Mouse (Mus musculus) mouse trophoblast stem cell (cell line): Measurements from ENCODE around the gene Ccnyl1.

Experiments used
- in situ Hi-C, 2 experiments: fragments of 300-500 bp; cut with MseI, MboI; formaldehyde crosslinking; loops; 2 replicates in 1 of 2; 3 replicates in 1 of 2; pipeline ENCODE4 v1.15.1; 2025

The Ccnyl1 gene

DNA sequence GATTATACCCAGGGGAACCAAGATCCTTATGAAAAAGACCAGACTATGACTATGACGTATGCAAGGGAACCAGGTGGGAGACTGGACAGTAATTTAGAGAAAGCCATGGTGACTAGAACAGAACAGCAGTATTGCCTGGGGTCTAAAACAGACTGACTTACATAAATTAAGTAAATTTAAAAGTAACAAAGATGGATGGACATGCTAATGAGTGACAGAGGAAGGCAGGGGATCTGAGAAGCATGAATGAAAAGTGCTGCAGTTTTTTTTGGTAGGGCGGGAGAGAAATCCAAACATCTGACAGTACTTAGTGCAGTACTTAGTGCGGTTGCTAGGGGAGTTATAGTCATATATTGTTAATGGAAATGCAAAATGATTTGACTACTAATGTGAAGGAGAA, 4.9 kb downstream of the Ccnyl1 start:
- in situ Hi-C loops, result loop anchor here in 1 of 2 experiments (25.0 kb wide), 1 partner anchor 1033 kb away; no protein-coding TSS in a partner anchor

DNA sequence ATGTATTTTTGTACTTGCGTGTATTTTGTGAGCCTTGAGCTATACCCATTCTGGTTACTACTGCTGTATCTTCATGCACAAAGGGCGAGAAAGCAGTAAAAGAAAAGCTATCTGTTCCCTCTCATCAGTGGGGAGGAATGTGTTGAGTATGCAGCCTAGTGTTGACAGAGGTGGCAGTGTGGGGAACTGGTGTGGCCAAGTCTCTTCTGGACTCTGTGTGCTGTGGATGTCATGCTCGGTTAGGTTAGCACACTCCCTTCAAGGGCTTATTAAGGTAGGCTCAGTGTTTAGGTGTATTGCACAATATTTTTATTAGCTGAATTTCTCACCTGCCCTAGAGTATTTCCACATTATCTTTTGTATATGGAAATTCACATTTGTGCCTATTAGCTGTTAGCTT, 11.5 kb downstream of the Ccnyl1 start:
- in situ Hi-C loops, result loop anchor here in 1 of 2 experiments (10.0 kb wide), 1 partner anchor 87 kb away; the partner anchor contains the start of gene Mettl21a

DNA sequence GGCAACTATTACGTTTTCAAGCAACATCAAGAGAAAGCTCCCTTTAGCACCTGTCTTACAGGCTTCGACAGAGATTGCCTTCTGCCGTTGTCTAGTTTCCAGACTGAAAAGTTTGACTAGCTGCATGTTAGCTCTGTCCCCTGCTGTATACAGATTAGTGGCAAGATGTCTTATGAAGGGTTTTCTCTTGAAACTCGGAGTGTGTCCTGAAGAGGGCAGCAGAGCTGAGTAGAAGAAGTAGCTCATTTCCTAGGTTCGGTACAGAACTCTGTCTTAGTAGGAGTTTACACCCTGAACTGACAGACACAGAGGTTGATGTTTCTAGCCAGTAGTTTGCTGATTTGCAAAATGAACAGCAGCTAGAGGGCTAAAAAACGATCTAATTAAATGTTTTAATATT, 15.0 kb downstream of the Ccnyl1 start:
- in situ Hi-C loops, result loop anchor here (5.0 to 10.0 kb wide), 2 partner anchors 83 to 90 kb away; partner anchors contain the start of gene Mettl21a (in 1 of the 2)

DNA sequence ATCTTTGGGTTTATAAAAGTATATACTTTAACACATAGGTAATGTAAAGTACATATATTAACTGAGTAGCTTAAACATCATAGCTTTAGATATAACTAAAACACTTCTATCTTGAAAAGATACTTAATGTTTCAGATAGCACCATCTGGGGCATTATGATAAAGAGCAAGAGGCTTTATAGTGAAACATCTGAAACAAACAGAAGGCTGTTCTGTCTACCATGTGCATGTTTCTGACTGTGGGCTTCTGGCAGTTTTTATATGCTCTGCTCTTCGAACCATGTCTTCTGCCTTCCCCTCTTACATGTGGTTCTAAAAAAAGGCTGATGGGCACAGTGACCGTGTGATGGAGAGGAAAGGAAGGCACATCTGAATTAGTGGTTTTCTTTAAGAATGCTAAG, 16.4 kb downstream of the Ccnyl1 start:
- in situ Hi-C loops, result loop anchor here (5.0 to 10.0 kb wide), 2 partner anchors 84 to 92 kb away; partner anchors contain the start of gene Mettl21a (in 1 of the 2)

DNA sequence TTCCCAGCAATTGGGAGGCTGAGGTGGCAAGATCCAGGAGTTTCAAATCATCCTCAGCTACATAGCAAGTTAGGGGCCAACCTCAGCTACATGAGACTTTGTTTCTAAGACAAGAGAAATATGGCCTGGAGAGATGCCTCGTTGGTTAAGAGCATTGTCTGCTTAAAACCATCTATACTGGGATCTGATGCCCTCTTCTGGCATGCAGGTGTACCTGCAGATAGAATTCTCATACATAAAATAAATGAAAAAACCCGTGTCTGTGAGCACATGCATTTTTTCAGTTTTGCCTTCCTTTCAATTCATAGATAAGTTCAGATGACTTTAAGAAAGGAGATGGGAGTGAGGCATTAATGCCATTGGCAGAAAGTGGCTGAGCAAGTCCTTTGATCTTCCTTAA, 19.6 kb downstream of the Ccnyl1 start:
- in situ Hi-C loops, result loop anchor here (5.0 to 10.0 kb wide), 3 partner anchors 88 to 275 kb away; partner anchors contain the start of gene Mettl21a (in 1 of the 2)

DNA sequence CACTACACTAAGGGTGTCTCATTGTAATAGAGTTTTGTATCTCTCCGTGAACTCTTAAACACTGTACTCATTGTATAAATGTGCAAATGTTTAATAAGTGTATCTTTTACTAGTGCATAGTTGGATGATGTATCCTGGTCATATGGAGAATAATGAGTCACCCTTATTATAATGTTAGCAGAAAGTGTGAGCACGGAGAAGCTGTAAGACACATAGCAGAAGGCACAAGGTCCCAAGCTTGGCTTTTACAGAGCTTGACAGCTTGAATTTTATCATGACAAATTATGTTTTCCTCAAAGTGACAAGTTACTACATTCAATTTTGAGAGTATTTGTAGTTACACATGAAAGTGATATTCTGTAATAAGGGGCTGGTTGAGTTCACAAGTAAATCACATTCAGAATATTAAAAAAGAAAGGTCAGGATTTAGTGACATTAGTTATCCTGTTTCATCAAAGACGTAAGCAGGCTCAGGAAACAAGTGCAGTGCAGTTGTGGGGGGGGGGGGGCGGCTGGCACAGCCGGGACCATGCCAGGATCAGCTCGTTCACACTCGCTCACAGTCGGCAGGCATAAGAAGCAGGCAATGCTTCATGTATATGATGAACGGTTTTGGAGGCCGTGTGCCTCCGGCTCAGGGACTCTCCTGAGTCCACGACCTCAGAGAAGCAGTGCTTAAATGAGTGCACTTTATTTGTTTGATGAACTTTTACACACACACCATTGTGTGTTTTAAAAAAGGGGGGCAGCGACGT, 21.9 kb downstream of the Ccnyl1 start:
- in situ Hi-C loops, result loop anchor here in 1 of 2 experiments (10.0 kb wide), 1 partner anchor 273 kb away; no protein-coding TSS in a partner anchor

DNA sequence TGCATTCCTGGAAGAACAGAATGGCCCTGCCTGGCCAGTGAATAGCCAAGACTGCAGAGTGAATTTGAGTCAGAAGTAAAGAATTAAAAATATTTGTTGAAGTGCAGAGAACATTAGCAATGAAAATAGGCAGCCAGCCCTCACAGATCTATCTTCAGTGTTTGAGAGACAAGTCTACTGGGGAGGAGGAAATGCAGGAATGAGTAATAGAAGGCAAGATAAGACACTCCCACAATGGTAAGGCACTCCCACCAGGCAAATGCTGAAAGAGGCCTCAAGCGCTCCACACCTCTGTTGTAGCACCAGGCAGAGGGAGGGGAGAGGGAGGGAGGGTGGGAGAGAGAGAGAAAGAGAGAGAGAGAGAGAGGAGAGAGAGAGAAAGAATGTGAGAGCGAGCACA, 25.2 kb downstream of the Ccnyl1 start:
- in situ Hi-C loops, result loop anchor here (5.0 to 10.0 kb wide), 2 partner anchors 269 to 272 kb away; no protein-coding TSS in a partner anchor

DNA sequence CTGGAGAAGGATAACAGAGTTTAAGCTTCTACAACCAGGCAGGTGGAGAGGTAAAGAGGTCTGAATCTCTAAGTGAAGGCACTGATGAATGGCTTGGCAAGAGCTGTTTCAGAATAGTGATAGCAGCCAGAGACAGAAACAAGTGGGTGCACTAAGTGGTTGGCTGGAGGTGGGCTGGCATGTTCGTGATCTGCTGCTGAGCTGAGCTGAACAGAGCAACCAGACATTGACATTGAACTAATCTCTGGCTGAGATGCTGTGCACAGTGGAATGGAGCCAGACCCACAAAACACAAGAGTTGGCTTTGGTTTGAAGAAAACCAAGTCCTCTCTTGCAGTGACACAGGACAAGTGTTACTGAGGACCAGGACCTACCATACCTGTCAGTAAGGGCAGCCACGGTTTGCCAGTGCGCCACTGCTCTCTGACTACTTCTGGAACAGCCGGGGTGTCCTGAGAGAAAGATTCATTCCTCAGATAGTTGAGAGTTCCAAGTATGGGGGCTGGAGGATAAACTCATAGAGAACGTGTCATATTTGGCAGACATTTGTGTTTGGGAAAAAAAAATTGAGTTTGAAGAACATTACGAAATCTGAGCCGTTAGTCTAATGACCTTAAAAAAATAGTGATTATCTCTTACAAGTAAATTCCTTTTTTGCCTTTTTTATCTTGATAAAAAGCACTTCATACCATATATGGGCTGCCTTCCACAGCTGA, 26.5 kb downstream of the Ccnyl1 start:
- in situ Hi-C loops, result loop anchor here (5.0 to 10.0 kb wide), 2 partner anchors 268 to 271 kb away; no protein-coding TSS in a partner anchor

DNA sequence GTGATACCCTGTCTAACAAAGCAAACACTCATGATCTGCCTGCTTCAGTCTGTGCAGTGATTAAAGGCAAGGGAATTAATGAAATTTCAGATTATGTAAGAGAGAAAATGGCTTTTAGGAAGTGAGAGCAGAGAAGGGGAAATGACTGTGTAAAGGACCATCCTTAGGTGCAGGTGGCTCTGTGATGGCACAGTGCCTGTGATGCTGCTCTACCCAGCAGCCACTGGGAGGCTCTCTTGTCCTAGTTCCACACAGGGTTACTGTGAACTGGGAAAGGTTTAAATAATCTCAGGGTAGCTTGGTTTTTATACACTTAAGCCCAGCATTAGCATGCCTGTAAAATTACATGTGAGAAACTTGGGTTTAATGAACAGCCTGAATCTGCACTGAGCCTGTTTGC, 27.2 kb downstream of the Ccnyl1 start:
- in situ Hi-C loops, result loop anchor here (5.0 to 10.0 kb wide), 2 partner anchors 267 to 270 kb away; no protein-coding TSS in a partner anchor

DNA sequence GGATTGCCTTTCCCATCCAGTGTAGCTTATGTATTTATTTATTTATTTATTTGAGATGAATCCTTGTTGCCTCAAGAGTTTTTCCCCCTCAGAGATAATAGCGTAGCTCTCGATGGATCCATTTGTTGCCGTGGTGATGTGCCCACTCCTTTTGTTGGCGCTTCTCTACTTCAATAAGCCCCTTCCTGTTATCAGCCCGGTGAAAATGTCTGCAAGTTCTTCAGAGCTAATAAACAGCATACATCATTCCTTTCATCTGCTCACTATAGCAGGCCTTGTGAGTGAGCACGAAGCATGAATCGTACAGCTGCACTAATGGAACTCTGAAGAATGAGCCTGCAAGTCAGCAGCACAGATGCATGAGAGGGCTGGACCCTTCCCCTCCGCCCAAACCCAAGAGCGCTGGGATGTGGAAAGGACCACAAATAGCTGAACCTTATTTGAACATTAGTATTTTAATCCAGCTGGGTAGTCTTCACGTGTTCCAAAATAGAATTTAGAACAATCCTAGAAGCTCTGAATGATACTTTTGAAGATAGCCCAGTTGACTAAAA, 30.9 kb downstream of the Ccnyl1 start:
- in situ Hi-C loops, result no loop called here

DNA sequence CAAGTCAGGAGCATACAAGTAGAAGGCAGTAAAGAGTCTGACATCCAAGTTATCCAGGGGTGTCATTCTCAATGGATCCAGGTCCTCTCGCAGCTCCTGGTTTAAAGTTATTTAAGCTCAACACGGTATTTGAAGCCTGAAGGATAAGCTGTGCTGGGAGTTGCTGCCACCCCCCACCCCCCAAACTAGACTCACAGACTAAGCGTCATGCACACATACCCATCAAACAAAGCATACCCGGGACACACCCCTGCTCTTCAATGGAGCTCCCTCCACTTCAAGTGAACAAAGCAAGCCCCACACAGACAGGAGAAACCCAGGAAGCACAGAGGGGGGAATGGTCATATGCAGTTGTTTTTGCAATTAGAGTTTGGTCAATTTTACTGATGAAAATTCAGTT, 39.8 kb downstream of the Ccnyl1 start:
- in situ Hi-C loops, result loop anchor here (10.0 kb wide), 1 partner anchor 185 kb away; no protein-coding TSS in a partner anchor

DNA sequence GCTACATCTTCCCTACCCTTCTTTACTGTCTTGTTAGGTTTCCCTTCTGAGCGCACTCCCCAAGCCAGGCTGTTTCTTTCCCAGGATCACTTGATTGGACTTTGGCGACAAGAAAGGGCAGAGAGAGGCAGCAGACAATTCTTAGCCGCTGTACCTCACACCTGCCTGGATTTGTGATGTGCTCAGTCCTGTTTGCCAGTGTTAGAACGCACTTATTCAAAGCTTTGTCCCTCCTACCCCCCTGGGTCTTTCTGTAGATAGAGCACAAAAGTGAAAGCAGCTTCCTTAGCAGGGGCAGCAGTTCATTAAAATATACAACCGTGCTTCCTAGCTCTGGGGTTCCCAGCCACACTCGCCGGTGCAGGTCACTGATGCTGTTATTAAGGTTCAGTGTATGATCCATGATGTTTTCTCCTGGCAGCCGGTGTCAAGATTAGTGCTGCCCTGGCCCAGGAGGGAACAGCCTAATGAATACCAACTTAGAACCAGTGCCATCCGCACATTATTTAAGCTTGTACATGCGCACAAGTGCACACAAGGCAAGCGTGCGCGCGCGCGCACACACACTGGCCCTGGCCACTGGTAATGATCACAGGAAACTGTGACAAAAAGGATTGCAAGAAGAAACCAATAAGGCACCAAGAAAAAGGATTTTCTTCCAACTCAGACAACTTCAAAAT, 41.2 kb downstream of the Ccnyl1 start:
- in situ Hi-C loops, result loop anchor here (10.0 kb wide), 1 partner anchor 183 kb away; no protein-coding TSS in a partner anchor

DNA sequence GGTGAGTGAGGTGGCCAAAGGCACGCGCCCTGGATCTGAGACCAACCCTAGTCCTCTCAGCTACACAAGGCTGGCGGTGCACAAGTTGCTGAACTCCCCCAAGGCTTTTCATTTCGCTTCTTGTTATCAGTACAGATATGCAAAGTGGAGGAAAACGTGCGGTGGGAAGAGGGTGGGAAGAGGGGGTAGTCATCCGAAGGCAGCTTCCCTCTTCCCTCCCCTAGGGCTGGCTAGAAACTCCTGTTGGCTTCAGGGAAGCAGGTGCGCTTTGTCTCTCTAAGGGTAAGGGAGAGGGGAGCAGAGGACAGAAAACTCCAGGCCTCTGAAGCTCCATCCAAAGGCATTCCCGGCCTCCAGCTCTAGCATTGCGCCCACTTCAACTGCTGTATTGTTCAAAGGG, 41.9 kb downstream of the Ccnyl1 start:
- in situ Hi-C loops, result loop anchor here (10.0 kb wide), 1 partner anchor 183 kb away; no protein-coding TSS in a partner anchor

DNA sequence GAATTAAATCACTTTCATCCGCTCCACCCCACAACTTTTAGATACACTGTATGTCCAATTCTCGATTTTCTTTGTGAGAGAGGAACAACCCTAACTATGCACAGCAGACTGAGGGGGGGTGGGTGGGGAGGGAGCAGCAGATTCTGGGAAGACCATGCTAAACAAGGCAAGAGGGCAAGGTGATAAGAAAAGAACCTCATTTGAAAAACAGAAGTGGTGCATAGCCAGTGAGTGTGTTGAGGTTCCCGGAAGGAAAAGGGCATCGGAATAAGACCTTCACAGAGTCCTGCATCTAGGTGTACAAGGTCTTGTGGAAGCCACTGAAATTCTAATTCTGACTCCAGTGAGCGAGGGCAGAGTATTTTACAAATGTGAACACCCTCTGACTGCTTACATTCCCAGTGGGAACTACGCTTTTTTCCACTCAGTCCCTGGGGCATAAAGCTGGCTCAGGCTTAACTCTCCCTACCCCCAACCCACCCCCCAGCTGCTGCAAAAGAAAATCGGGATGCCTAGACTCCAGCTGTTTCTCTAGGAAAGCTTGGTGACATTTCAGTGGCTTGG, 42.5 kb downstream of the Ccnyl1 start:
- in situ Hi-C loops, result loop anchor here (10.0 kb wide), 1 partner anchor 182 kb away; no protein-coding TSS in a partner anchor

DNA sequence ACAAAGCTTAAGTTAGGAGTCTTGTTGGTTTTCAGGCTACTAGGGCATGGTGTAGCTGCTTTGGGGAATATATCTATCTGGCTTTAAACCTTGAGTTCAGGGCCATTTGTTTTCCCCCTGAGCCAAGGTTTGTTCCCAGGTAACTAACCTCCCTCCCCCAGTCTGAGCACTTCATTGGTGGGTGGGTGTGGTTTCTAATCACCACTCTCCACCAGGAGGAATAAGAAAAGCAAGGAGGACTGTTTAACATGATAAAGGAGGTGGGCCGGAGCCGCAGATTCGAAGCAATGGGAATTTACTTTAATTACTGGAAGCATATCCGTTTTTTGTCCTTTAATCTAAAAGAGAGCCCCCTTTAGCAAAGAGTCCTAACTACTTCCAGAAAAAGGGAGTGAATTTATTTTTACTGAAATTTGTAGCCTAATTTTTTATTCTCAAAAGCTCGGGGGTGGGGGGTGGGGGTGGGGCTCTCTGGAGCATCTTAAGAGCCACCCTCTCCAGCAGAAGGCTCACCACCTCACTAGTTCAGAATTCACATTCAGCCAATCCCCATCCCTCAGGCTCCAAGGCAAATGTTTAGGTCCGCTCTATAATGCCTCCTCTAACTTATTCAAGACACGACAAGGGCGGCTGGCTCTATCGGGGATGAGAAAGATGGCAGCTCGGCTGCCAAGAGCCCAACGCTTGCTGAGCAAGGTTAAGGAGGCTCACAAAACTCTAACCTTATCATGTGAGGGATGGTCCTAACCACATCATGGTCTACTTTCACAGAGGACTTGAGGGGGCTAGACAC, 43.4 kb downstream of the Ccnyl1 start:
- in situ Hi-C loops, result loop anchor here (10.0 kb wide), 1 partner anchor 181 kb away; no protein-coding TSS in a partner anchor

DNA sequence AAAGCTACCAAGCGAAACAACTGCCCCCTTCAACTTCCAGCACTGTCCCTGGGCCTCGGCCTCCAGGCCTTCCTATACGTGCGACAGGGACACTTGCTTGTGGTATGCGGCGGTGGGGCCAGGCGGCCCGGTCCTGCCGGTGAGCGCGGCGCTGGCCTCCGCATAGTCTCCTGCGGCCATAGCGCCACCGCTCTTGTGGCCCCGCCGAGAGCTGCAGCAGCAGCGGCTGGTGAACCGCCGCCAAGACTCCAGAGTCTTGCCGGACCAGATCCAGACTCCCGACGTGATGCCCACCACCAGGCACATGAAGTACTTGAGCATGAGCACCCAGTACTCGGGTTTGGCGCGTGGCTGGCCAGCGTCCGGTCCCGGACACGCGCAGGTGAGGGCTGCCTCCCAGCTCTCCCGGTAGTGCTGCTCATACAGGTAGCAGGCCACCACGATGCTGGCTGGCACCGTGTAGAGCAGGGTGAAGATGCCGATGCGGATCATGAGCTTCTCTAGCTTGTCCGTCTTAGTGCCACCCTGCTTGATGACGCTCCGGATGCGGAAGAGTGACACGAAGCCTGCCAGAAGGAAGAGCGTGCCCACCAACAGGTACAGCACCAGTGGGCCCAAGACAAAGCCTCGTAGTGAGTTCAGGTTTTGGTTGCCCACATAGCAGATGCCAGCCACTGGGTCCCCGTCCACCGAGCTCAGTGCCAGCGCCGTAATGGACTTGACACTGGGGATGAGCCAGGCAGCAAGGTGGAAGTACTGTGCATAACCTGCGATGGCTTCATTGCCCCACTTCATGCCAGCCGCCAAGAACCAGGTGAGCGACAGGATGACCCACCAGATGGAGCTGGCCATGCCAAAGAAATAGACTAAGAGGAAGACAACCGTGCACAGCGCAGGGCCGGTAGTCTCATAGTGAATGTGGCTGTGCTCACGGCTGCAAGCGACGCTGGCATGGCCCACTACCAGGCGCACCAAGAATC, 44.8 kb downstream of the Ccnyl1 start:
- in situ Hi-C loops, result loop anchor here (10.0 kb wide), 1 partner anchor 180 kb away; no protein-coding TSS in a partner anchor

DNA sequence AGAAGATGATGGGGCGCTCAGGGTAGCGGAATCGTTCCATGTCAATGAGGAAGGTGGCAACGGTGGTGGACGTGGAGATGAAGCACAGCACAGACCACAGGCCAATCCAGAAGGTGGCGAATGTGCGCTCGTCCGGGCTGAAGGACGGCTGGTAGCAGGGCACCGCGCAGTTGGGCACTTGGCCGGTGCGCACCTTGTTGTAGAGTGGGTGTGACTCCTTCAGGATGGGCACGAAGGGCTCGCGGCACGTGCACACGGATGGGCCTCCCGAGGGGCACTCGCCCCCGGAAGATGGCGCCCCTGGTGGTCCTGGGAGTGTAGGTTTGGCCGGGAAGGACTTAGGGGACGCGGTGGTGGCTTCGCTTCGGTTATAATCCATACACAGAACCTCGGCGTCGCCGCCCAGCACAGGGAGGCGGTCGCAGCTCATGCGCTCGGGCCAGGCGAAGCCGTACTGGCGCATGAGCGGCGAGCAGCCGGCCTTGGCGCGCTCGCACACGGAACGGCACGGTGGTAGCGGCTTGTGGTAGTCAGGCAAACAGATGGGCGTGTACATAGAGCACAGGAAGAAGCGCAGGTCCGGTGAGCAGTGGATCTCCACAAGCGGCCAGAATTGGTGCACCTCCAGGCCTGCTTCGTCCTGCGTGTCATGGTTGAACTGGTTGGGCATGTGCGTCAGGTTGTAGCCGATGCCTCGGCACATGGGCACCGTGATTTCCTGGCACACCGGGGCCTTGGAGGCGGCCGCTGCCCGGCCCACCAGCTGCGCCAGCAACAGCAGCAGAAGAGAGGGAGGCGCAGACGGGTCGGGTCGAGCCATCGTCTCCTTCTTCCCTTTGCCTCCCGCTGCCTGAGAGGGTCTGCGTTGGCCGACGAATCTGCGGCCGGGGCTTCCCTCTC, 45.8 kb downstream of the Ccnyl1 start:
- in situ Hi-C loops, result loop anchor here (10.0 kb wide), 1 partner anchor 179 kb away; no protein-coding TSS in a partner anchor
